Mouse (Mus musculus) midbrain, postnatal 0 days (tissue): ENCODE measurements around the gene Prr23a2. TPM values are rescaled to one million over a fixed set of nuclear protein-coding genes. Genes with fewer than 3 reads are reported as not detected.
A peak's percentile ranks its signal among the peaks of the same experiment; 100 is the strongest.
"Not testable (repeated sequence)": the region's sequence is repeated elsewhere in the genome, so short reads cannot be mapped to it uniquely, and the experiment has no call there.

Experiments
- ATAC-seq: fragments of 200-750 bp; cut with Nextera tagmentation; 2 replicates; pipeline ENCODE4 v1.8.0; 2017; ENCODE audit warnings: moderate number of reproducible peaks, mild to moderate bottlenecking, moderate TSS enrichment, moderate library complexity; ENCODE audit not compliant: low FRiP score
- DNase-seq: peaks from one replicate; pipeline ENCODE4 v3.0.0-alpha.2; 2015; ENCODE audit warnings: low spot score
- H3K27ac ChIP-seq: fragments of 300-500 bp; sonication (generic); 2 replicates; pipeline ENCODE4 v1.5.1; 2014; ENCODE audit warnings: low read depth, mild to moderate bottlenecking, low read length, mixed read lengths
- H3K27me3 ChIP-seq: fragments of 300-500 bp; sonication (generic); 2 replicates; pipeline ENCODE4 v1.6.1; 2014; ENCODE audit warnings: low read length, control low read depth, mixed read lengths; ENCODE audit not compliant: insufficient read depth
- H3K36me3 ChIP-seq: fragments of 300-500 bp; sonication (generic); 2 replicates; pipeline ENCODE4 v1.6.1; 2014; ENCODE audit warnings: low read length, control low read depth, mixed read lengths; ENCODE audit not compliant: insufficient read depth
- H3K4me1 ChIP-seq: fragments of 300-500 bp; sonication (generic); 2 replicates; pipeline ENCODE4 v1.6.1; 2014; ENCODE audit warnings: mild to moderate bottlenecking, control low read depth, antibody characterized with exemption, low read length, mixed read lengths; ENCODE audit not compliant: insufficient read depth
- H3K4me2 ChIP-seq: fragments of 300-500 bp; sonication (generic); 2 replicates; pipeline ENCODE4 v1.6.1; 2014; ENCODE audit warnings: low read depth, mild to moderate bottlenecking, low read length, mixed read lengths; ENCODE audit not compliant: poor library complexity, severe bottlenecking
- H3K4me3 ChIP-seq: fragments of 300-500 bp; sonication (generic); 2 replicates; pipeline ENCODE4 v1.5.1; 2014; ENCODE audit warnings: low read depth, mild to moderate bottlenecking, low read length, moderate library complexity
- H3K9ac ChIP-seq: fragments of 300-500 bp; sonication (generic); replicated peaks from 2 replicates; pipeline ENCODE4 v1.6.1; 2014; ENCODE audit warnings: mild to moderate bottlenecking, low read length, moderate library complexity, mixed read lengths; ENCODE audit not compliant: poor library complexity, severe bottlenecking
- H3K9me3 ChIP-seq: fragments of 300-500 bp; sonication (generic); 2 replicates; pipeline ENCODE4 v1.6.1; 2016; ENCODE audit warnings: low read length, control low read depth
- CTCF ChIP-seq: IDR thresholded peaks from 2 replicates; pipeline ENCODE4 v1.5.1; 2016; ENCODE audit warnings: antibody characterized with exemption, mild to moderate bottlenecking
- WGBS: fragments of 180-500 bp; shearing (Covaris S2); extraction: QIAGEN DNeasy Blood & Tissue Kit; methylation state at CpG from one replicate; pipeline ENCODE4 v1.1.7; 2014; 5-methylcytosine and 5-hydroxymethylcytosine counted together
- polyA plus RNA-seq: library from polyadenylated mRNA; unstranded; fragments of >200 nt; fragmentation: Nextera tagmentation; extraction: Ambion mirVana; gene quantifications from 2 replicates; pipeline ENCODE4 v1.2.1, GENCODE M21; 2015
- total RNA-seq: library from RNA; depleted of rRNA; stranded (reverse); fragments of >200 nt; gene quantifications from 2 replicates; pipeline ENCODE4 v1.2.3, GENCODE M21; 2014; rRNA removed

Prr23a2 gene
- not detected in 2 replicates for total RNA-seq
- not detected in 2 replicates for polyA plus RNA-seq

- H3K27me3 ChIP-seq, result no peaks in the 10 kb centered on the region
- no peak within 1 kb of the TSS for H3K9ac ChIP-seq
- no peak within 1 kb of the TSS for H3K4me3 ChIP-seq
- no peaks in the 10 kb centered on the region for H3K36me3 ChIP-seq
- no peak for TF ChIP-seq CTCF
- H3K9me3 ChIP-seq, result no peaks in the 10 kb centered on the region
- WGBS, result 79% methylated on average over 18 of the region's 18 CpGs
- H3K4me2 ChIP-seq, result no peak within 1 kb of the TSS
- H3K27ac ChIP-seq, result no peak within 1 kb of the TSS
- ATAC-seq (no peak), DNase-seq (no peak)
- no peaks in the 10 kb centered on the region for H3K4me1 ChIP-seq
Observed at GRCm38 (mm10) chr9:98856210-98856609, at the start of gene Prr23a2. Gene Prr23a2, plus strand, starts transcription at chr9:98856494.

- Histone ChIP-seq H3K9me3 (no peaks in the 10 kb centered on the region), H3K9ac (no peak overlapping the region), H3K4me3 (no peak overlapping the region), H3K4me2 (no peak overlapping the region), H3K4me1 (no peaks in the 10 kb centered on the region), H3K27me3 (no peaks in the 10 kb centered on the region), H3K27ac (no peak overlapping the region), H3K36me3 (no peaks in the 10 kb centered on the region)
- WGBS, result 88% methylated on average over 8 of the region's 8 CpGs
- no peak for TF ChIP-seq CTCF
- no peak for DNase-seq
- ATAC-seq, result no peak
Observed at GRCm38 (mm10) chr9:98807631-98808030, 48.7 kb upstream of the Prr23a2 start.

- H3K36me3 ChIP-seq, ATAC-seq, H3K4me1 ChIP-seq, H3K4me2 ChIP-seq, H3K4me3 ChIP-seq, H3K27me3 ChIP-seq, H3K9me3 ChIP-seq, H3K27ac ChIP-seq, H3K9ac ChIP-seq: not testable (repeated sequence)
- 63% methylated on average over 2 of the region's 2 CpGs for WGBS
- TF ChIP-seq CTCF, result peak; percentile 79
- peak; percentile 76 for DNase-seq
Observed at GRCm38 (mm10) chr9:98809526-98809925, 46.8 kb upstream of the Prr23a2 start.

DNA sequence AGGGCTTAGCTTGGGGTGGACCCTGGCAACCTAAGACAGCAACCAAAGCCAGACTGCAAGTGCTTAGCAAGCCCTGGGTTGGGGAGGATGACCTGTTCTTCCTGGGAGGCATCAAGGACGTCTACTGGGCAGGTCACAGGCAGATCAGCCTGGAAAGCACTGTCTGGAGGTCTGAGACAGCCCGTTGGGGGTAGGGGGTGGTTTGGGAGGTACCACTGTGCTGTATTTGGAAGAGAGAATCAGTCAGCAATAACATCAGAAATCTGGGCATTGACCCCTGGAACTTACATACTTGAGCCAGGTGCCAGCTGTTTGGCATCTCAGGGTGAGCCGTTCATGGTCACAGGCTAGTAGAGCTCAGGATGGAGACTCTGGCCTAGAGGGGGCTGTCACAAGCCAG is 40.2 kb upstream of the Prr23a2 start:
- ATAC-seq, result no peak
- H3K4me1 ChIP-seq, result no peaks in the 10 kb centered on the region
- H3K27me3 ChIP-seq, result no peaks in the 10 kb centered on the region
- H3K9me3 ChIP-seq, result no peaks in the 10 kb centered on the region
- no peak overlapping the region for H3K4me3 ChIP-seq
- 83% methylated on average over 3 of the region's 3 CpGs for WGBS
- no peak overlapping the region for H3K4me2 ChIP-seq
- no peak for TF ChIP-seq CTCF
- H3K36me3 ChIP-seq, result no peaks in the 10 kb centered on the region
- H3K27ac ChIP-seq, result no peak overlapping the region
- H3K9ac ChIP-seq, result no peak overlapping the region
- DNase-seq, result no peak

- no peak for TF ChIP-seq CTCF
Observed at GRCm38 (mm10) chr9:98817592-98817991, 38.7 kb upstream of the Prr23a2 start.

GRCm38 (mm10) chr9:98818971-98819370 is 37.3 kb upstream of the Prr23a2 start:
- H3K4me1 ChIP-seq, result no peaks in the 10 kb centered on the region
- H3K4me2 ChIP-seq, result no peak overlapping the region
- no peaks in the 10 kb centered on the region for H3K36me3 ChIP-seq
- WGBS, result 79% methylated on average over 5 of the region's 5 CpGs
- H3K9ac ChIP-seq, result no peak overlapping the region
- ATAC-seq (no peak), DNase-seq (no peak)
- H3K4me3 ChIP-seq, result no peak overlapping the region
- H3K9me3 ChIP-seq, result peaks cover 7% of the 10 kb centered on the region; the same call in 1 of the 2 replicates
- TF ChIP-seq CTCF, result no peak
- no peaks in the 10 kb centered on the region for H3K27me3 ChIP-seq
- no peak overlapping the region for H3K27ac ChIP-seq

More at GRCm38 (mm10) chr9:98817592-98817991, 38.7 kb upstream of the Prr23a2 start:
- 91% methylated on average over 7 of the region's 7 CpGs for WGBS
- Histone ChIP-seq H3K9ac (no peak overlapping the region), H3K9me3 (no peaks in the 10 kb centered on the region; the same call in 1 of the 2 replicates), H3K4me1 (no peaks in the 10 kb centered on the region), H3K27me3 (no peaks in the 10 kb centered on the region), H3K4me2 (no peak overlapping the region), H3K4me3 (no peak overlapping the region), H3K27ac (no peak overlapping the region), H3K36me3 (no peaks in the 10 kb centered on the region)
- DNase-seq (no peak), ATAC-seq (no peak)
